9 mouse cellular contexts compared by ENCODE assay signal in genomic region chr2:131908906-131909305, GRCm38 (mm10). TPM values are rescaled to one million over a fixed set of nuclear protein-coding genes. Genes with fewer than 3 reads are reported as not detected.
A peak's percentile ranks its signal among the peaks of the same experiment; 100 is the strongest.
DNase-seq lines count a peak whose midpoint lies in the region; ATAC-seq and TF ChIP-seq lines count a peak whose summit lies in the region.
"Had no signal": no experiment of that assay in that cellular context is flagged by ENCODE, and none has a peak within 500 bp of the region (broad histone marks: within the 10 kb centered on the region; RNA-seq: fewer than 3 reads in every experiment).

No protein-coding gene starts in this region.

- no peak overlapping the region for H3K4me3 ChIP-seq in heart, embryonic 11.5 days (ENCODE audit: low read depth, low read length)
- H3K4me3 ChIP-seq in lung, embryonic 15.5 days: no peak overlapping the region
- no peak overlapping the region for H3K4me3 ChIP-seq in lung, adult 2 months (replicated peaks; ENCODE audit: extremely low read depth, low read depth, low read length)
- no peak overlapping the region for H3K4me3 ChIP-seq in limb, embryonic 14.5 days (replicated peaks; ENCODE audit: low read length)
- H3K4me3 ChIP-seq in stomach, embryonic 15.5 days (replicated peaks): no peak overlapping the region

- H3K4me1 ChIP-seq in heart, embryonic 11.5 days (ENCODE audit: control insufficient read depth, insufficient read depth, low read length): peaks cover 21% of the 10 kb centered on the region
- H3K4me1 ChIP-seq in lung, embryonic 15.5 days: peaks cover 6% of the 10 kb centered on the region; the same call in 1 of the 2 replicates
- peaks cover 4% of the 10 kb centered on the region for H3K4me1 ChIP-seq in lung, adult 2 months (ENCODE audit: control insufficient read depth, insufficient read depth, low read length)
- H3K4me1 ChIP-seq in limb, embryonic 14.5 days (ENCODE audit: control insufficient read depth, insufficient read depth, low read length): peaks cover 8% of the 10 kb centered on the region; the same call in 1 of the 2 replicates
- H3K4me1 ChIP-seq in stomach, embryonic 15.5 days: no peaks in the 10 kb centered on the region

- no peaks in the 10 kb centered on the region for H3K36me3 ChIP-seq in heart, embryonic 11.5 days (ENCODE audit: control insufficient read depth, insufficient read depth, low read length)
- H3K36me3 ChIP-seq in lung, embryonic 15.5 days: no peaks in the 10 kb centered on the region
- 0 out of 2 replicates have a peak, but pooled peaks cover 3% of the 10 kb centered on the region for H3K36me3 ChIP-seq in limb, embryonic 14.5 days (ENCODE audit: control insufficient read depth, insufficient read depth, low read length)
- no peaks in the 10 kb centered on the region for H3K36me3 ChIP-seq in stomach, embryonic 15.5 days

- H3K27me3 ChIP-seq in heart, embryonic 11.5 days (ENCODE audit: control insufficient read depth, insufficient read depth, low read length): no peaks in the 10 kb centered on the region
- no peaks in the 10 kb centered on the region for H3K27me3 ChIP-seq in lung, embryonic 15.5 days
- H3K27me3 ChIP-seq in limb, embryonic 14.5 days (ENCODE audit: control insufficient read depth, insufficient read depth, low read length): no peaks in the 10 kb centered on the region
- H3K27me3 ChIP-seq in stomach, embryonic 15.5 days (replicated peaks): no peaks in the 10 kb centered on the region
- H3K27me3 ChIP-seq: megakaryocyte, embryonic 14.5 days had no signal

- H3K9ac ChIP-seq in heart, embryonic 11.5 days (ENCODE audit: low read depth, low read length): no peak overlapping the region
- H3K9ac ChIP-seq in lung, embryonic 15.5 days: no peak overlapping the region
- no peak overlapping the region for H3K9ac ChIP-seq in limb, embryonic 14.5 days (ENCODE audit: low read depth, low read length, severe bottlenecking)
- no peak overlapping the region for H3K9ac ChIP-seq in stomach, embryonic 15.5 days

- H3K9me3 ChIP-seq in heart, embryonic 11.5 days (replicated peaks; ENCODE audit: control insufficient read depth, low read length): no peaks in the 10 kb centered on the region
- H3K9me3 ChIP-seq in lung, embryonic 15.5 days: no peaks in the 10 kb centered on the region
- no peaks in the 10 kb centered on the region for H3K9me3 ChIP-seq in limb, embryonic 14.5 days (ENCODE audit: control insufficient read depth, low read length)
- no peaks in the 10 kb centered on the region for H3K9me3 ChIP-seq in stomach, embryonic 15.5 days
- H3K9me3 ChIP-seq: megakaryocyte, embryonic 14.5 days had no signal

- peak overlapping the region; percentile 81; the same call in 1 of the 2 replicates for H3K4me2 ChIP-seq in heart, embryonic 11.5 days
- H3K4me2 ChIP-seq in lung, embryonic 15.5 days: peak overlapping the region; percentile 76
- peak overlapping the region; percentile 80; the same call in 1 of the 2 replicates for H3K4me2 ChIP-seq in limb, embryonic 14.5 days (replicated peaks; ENCODE audit: low read depth, low read length, severe bottlenecking)
- 0 out of 2 replicates have a peak overlapping the region, but pooled peaks have one; percentile 72 for H3K4me2 ChIP-seq in stomach, embryonic 15.5 days

- DNase-seq in heart, adult 9 months (ENCODE audit: low spot score in 2 of 2): no peak
- no peak for DNase-seq in lung, adult 2 months
- DNase-seq in limb, embryonic 14.5 days (ENCODE audit: low spot score): no peak
- no peak for DNase-seq in urinary bladder, postnatal 14 days (ENCODE audit: low spot score)
- no peak for DNase-seq in frontal cortex, postnatal 10 days (ENCODE audit: low spot score in 2 of 2)

- no peak overlapping the region for H3K27ac ChIP-seq in heart, embryonic 11.5 days (ENCODE audit: low read depth, low read length)
- H3K27ac ChIP-seq in lung, embryonic 15.5 days: no peak overlapping the region
- H3K27ac ChIP-seq in limb, embryonic 14.5 days (replicated peaks; ENCODE audit: low read depth, low read length): no peak overlapping the region
- H3K27ac ChIP-seq in stomach, embryonic 15.5 days: no peak overlapping the region

- no peak for TF ChIP-seq POLR2A in lung, adult 2 months (IDR thresholded peaks at IDR 0.05; ENCODE audit: borderline replicate concordance, extremely low read depth, low read depth, low read length)
- TF ChIP-seq POLR2A in limb, embryonic 14.5 days (IDR thresholded peaks at IDR 0.05; ENCODE audit: borderline replicate concordance, extremely low read depth, insufficient read depth, insufficient read length): no peak

- TF ChIP-seq CTCF in lung, adult 2 months (IDR thresholded peaks at IDR 0.05; ENCODE audit: insufficient read depth, low read length): no peak

- ATAC-seq in heart, embryonic 11.5 days (replicated peaks; ENCODE audit: insufficient number of reproducible peaks, low FRiP score, low TSS enrichment): no peak
- ATAC-seq in lung, embryonic 15.5 days (ENCODE audit: borderline replicate concordance, extremely low read depth, low FRiP score, low TSS enrichment): no peak
- no peak for ATAC-seq in limb, embryonic 14.5 days (ENCODE audit: low FRiP score, low read depth)
- no peak for ATAC-seq in stomach, embryonic 15.5 days (ENCODE audit: insufficient read depth, low FRiP score, low read depth)

- WGBS in heart, embryonic 11.5 days (ENCODE audit: insufficient replicate concordance): 88% methylated on average over 1 of the region's 1 CpGs
- 89% methylated on average over 1 of the region's 1 CpGs for WGBS in lung, embryonic 15.5 days
- WGBS in lung, adult 2 months: 87% methylated on average over 1 of the region's 1 CpGs
- WGBS in limb, embryonic 14.5 days: 100% methylated on average over 1 of the region's 1 CpGs
- 88% methylated on average over 1 of the region's 1 CpGs for WGBS in stomach, embryonic 15.5 days

RNA-seq across cellular contexts. Expression of gene Prnp, which starts 0.8 kb away (rescaled TPM):
- polyA plus RNA-seq in heart, embryonic 11.5 days (2014; fragmentation: Nextera tagmentation; extraction: Ambion mirVana): 47.0 and 53.2 TPM in 2 replicates
- 53.2 and 57.0 TPM in 2 replicates for polyA plus RNA-seq in lung, embryonic 15.5 days (2015; fragmentation: Nextera tagmentation; extraction: Ambion mirVana)
- polyA plus RNA-seq in lung, adult 2 months (2012; rRNA removed): 95.5 and 102 TPM in 2 replicates
- 38.4 and 39.1 TPM in 2 replicates for polyA plus RNA-seq in limb, embryonic 14.5 days (2012; rRNA removed)
- 36.1 and 43.1 TPM in 2 replicates for polyA plus RNA-seq in limb, embryonic 14.5 days (2014; fragmentation: Nextera tagmentation; extraction: Ambion mirVana)
- 73.8 and 82.2 TPM in 2 replicates for polyA plus RNA-seq in stomach, embryonic 15.5 days (2015; fragmentation: Nextera tagmentation; extraction: Ambion mirVana)

RNA-seq across cellular contexts. Expression of gene Prn, which starts 0.9 kb away (rescaled TPM):
- polyA plus RNA-seq in heart, embryonic 11.5 days (2014; fragmentation: Nextera tagmentation; extraction: Ambion mirVana): not detected in 2 replicates
- not detected in 2 replicates for polyA plus RNA-seq in lung, embryonic 15.5 days (2015; fragmentation: Nextera tagmentation; extraction: Ambion mirVana)
- polyA plus RNA-seq in lung, adult 2 months (2012; rRNA removed): not detected in 2 replicates
- polyA plus RNA-seq in limb, embryonic 14.5 days (2012; rRNA removed): 0.12 TPM in 1 of 2 replicates, not detected in the other
- polyA plus RNA-seq in limb, embryonic 14.5 days (2014; fragmentation: Nextera tagmentation; extraction: Ambion mirVana): not detected in 2 replicates
- not detected in 2 replicates for polyA plus RNA-seq in stomach, embryonic 15.5 days (2015; fragmentation: Nextera tagmentation; extraction: Ambion mirVana)

RNA-seq across cellular contexts. Expression of gene Prnd, which starts 41.8 kb away (rescaled TPM):
- 3.2 and 4.0 TPM in 2 replicates for polyA plus RNA-seq in heart, embryonic 11.5 days (2014; fragmentation: Nextera tagmentation; extraction: Ambion mirVana)
- 44.2 and 44.8 TPM in 2 replicates for polyA plus RNA-seq in lung, embryonic 15.5 days (2015; fragmentation: Nextera tagmentation; extraction: Ambion mirVana)
- 0.95 and 1.1 TPM in 2 replicates for polyA plus RNA-seq in lung, adult 2 months (2012; rRNA removed)
- polyA plus RNA-seq in limb, embryonic 14.5 days (2012; rRNA removed): 41.2 and 46.2 TPM in 2 replicates
- polyA plus RNA-seq in limb, embryonic 14.5 days (2014; fragmentation: Nextera tagmentation; extraction: Ambion mirVana): 44.6 and 50.5 TPM in 2 replicates
- 40.6 and 47.4 TPM in 2 replicates for polyA plus RNA-seq in stomach, embryonic 15.5 days (2015; fragmentation: Nextera tagmentation; extraction: Ambion mirVana)

RNA-seq across cellular contexts. Expression of gene Erv3, which starts 49.4 kb away (rescaled TPM):
- not detected in 2 replicates for polyA plus RNA-seq in heart, embryonic 11.5 days (2014; fragmentation: Nextera tagmentation; extraction: Ambion mirVana)
- polyA plus RNA-seq in lung, embryonic 15.5 days (2015; fragmentation: Nextera tagmentation; extraction: Ambion mirVana): not detected in 2 replicates
- polyA plus RNA-seq in lung, adult 2 months (2012; rRNA removed): not detected in 2 replicates
- polyA plus RNA-seq in limb, embryonic 14.5 days (2012; rRNA removed): 0.04 and 0.25 TPM in 2 replicates
- polyA plus RNA-seq in limb, embryonic 14.5 days (2014; fragmentation: Nextera tagmentation; extraction: Ambion mirVana): not detected in 2 replicates
- polyA plus RNA-seq in stomach, embryonic 15.5 days (2015; fragmentation: Nextera tagmentation; extraction: Ambion mirVana): not detected in 2 replicates
